Mouse (Mus musculus) testis, adult 2 months (tissue): Measurements from ENCODE around the gene Ramp3.

ENCODE experiments used
- CTCF ChIP-seq: fragments of 200-500 bp; IDR thresholded peaks from 2 replicates; pipeline ENCODE4 v1.5.1; 2012; ENCODE audit warnings: low read depth, mild to moderate bottlenecking, inconsistent platforms, low read length, moderate library complexity; ENCODE audit not compliant: control insufficient read depth, insufficient read depth, insufficient replicate concordance
- POLR2A ChIP-seq: fragments of 200-500 bp; IDR thresholded peaks from 2 replicates; pipeline ENCODE4 v1.6.1; 2012; ENCODE audit warnings: low read depth, mild to moderate bottlenecking, inconsistent platforms, low read length, moderate library complexity; ENCODE audit not compliant: control insufficient read depth

- TF ChIP-seq CTCF = no peak
- no peak for TF ChIP-seq POLR2A
These were observed 47.2 kb downstream of the Ramp3 start for GRCm38 (mm10) chr11:6705516-6705915.
